Mouse (Mus musculus): ENCODE measurements around the gene Prmt3. TPM values are rescaled to one million over a fixed set of nuclear protein-coding genes. Genes with fewer than 3 reads are reported as not detected.

The Prmt3 gene
- total and polyA plus RNA-seq, 3 experiments: 62.5 to 73.9 (median 63.7) TPM

DNA sequence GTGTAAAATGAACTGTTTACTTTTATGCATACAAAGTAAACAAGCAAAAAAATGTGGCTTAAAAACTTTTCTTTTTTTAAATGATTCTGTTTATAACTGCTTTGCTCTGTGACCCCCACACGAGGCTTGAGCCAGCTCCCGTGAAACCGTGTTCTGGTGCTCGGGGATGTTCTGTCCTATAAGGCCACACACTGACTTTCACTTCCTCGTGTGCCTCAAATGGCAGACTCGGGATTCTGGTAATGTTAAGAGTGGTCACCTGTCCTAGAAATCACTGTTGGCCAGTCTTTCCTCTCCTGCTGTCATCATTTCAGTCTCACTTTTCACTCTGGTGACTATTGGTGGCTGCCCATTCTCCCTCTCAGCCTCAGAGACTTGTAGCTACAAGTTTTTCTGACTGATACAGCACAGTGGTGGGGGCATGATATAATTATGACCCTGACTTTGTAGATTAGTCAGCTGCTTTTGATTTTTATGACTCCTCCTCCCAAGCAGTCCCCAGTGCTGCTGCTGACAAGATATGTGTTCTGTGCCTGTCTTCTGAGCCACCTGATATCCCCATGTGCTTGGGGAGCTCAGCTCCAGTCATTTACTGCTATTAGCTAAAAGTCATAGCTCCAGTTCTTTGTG, 65.3 kb downstream of the Prmt3 start:
- peak; percentile 44 for DNase-seq (ENCODE audit: low read depth, low spot score)
- no peak overlapping the region for H3K9ac ChIP-seq (ENCODE audit: control insufficient read depth, low read depth, low read length, poor library complexity, severe bottlenecking)
- no peak overlapping the region for H3K4me3 ChIP-seq (ENCODE audit: control insufficient read depth in 1 of 2, insufficient read depth in 1 of 2, low read depth in 2 of 2, low read length in 2 of 2)
- TF ChIP-seq ZKSCAN1 (IDR thresholded peaks at IDR 0.05; ENCODE audit: low read depth, low read length) (no peak), TCF12 (IDR thresholded peaks at IDR 0.05; ENCODE audit: low read depth, low read length) (0 out of 2 replicates have a peak, but pooled peaks have one; percentile 22), EP300 (IDR thresholded peaks at IDR 0.05; ENCODE audit: low read depth in 1 of 2, low read length in 2 of 2) (peak in 1 of 2 experiments; percentile 26; a peak in 1 of 4 replicates)
- H3K27ac ChIP-seq (ENCODE audit: control insufficient read depth, low read depth, low read length): peak overlapping the region; percentile 11; the same call in 1 of the 2 replicates
- no peaks in the 10 kb centered on the region for H3K27me3 ChIP-seq (ENCODE audit: control insufficient read depth in 1 of 2, insufficient read depth in 2 of 2, low read length in 2 of 2)
- no peaks in the 10 kb centered on the region for H3K9me3 ChIP-seq (replicated peaks; ENCODE audit: insufficient read depth, low read length)
- peaks cover 17 to 20% of the 10 kb centered on the region in 2 experiments for H3K36me3 ChIP-seq (ENCODE audit: control insufficient read depth in 1 of 2, insufficient read depth in 2 of 2, low read length in 2 of 2)
- peaks cover 11 to 15% of the 10 kb centered on the region in 2 experiments for H3K4me1 ChIP-seq (ENCODE audit: control insufficient read depth in 1 of 2, insufficient read depth in 2 of 2, low read length in 2 of 2)
- no peaks in the 10 kb centered on the region for H3K79me2 ChIP-seq (ENCODE audit: control insufficient read depth, insufficient read depth, low read length, poor library complexity)

DNA sequence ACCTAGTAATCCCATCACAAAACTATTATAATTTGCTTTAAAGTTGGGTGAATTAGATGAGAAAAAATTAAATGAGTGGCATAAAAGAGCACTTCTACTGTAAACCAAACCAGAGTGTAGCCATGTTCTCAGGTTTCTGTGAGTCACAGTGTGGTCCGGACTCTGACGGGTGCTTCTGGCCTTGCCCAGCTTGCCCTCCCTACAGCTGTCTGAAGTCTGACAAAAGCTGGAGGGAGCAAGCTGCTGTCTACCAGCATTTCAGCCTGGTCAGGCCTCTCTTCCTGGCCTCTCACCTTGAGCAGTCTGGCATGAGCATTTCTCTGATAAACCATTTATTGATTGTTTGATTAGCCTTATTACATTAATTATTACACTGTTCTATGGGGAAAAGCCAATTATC, 69.8 kb downstream of the Prmt3 start:
- TF ChIP-seq RCOR1 (IDR thresholded peaks at IDR 0.05; ENCODE audit: low read depth, low read length): no peak
- TF ChIP-seq HCFC1 (IDR thresholded peaks at IDR 0.05; ENCODE audit: low read depth, low read length): no peak
- no peak for TF ChIP-seq CTCF (IDR thresholded peaks at IDR 0.05 in 2 of 3, conservative IDR thresholded peaks at IDR 0.05 in 1 of 3; ENCODE audit: control insufficient read depth in 1 of 3, insufficient read depth in 1 of 3, low read depth in 2 of 3, low read length in 3 of 3, poor library complexity in 1 of 3, severe bottlenecking in 1 of 3)
- no peak for TF ChIP-seq MAFK (IDR thresholded peaks at IDR 0.05; ENCODE audit: borderline replicate concordance, low read depth, low read length)
- TF ChIP-seq BHLHE40 (IDR thresholded peaks at IDR 0.05; ENCODE audit: borderline replicate concordance, low read depth, low read length): no peak
- no peak for TF ChIP-seq SMC3 (IDR thresholded peaks at IDR 0.05; ENCODE audit: low read depth, low read length)
- TF ChIP-seq ZNF384 (IDR thresholded peaks at IDR 0.05; ENCODE audit: low read depth, low read length): no peak
- no peak for TF ChIP-seq POLR2A (IDR thresholded peaks at IDR 0.05; ENCODE audit: control insufficient read depth in 1 of 2, insufficient read depth in 1 of 2, low read depth in 1 of 2, low read length in 2 of 2, poor library complexity in 1 of 2)
- TF ChIP-seq SIN3A (IDR thresholded peaks at IDR 0.05; ENCODE audit: low read length): no peak
- no peak for TF ChIP-seq ZC3H11A (IDR thresholded peaks at IDR 0.05; ENCODE audit: low read depth, low read length)
- TF ChIP-seq USF2 (IDR thresholded peaks at IDR 0.05; ENCODE audit: borderline replicate concordance in 1 of 2, insufficient read depth in 1 of 2, low read depth in 1 of 2, low read length in 2 of 2): no peak
- no peak for TF ChIP-seq KAT2A (conservative IDR thresholded peaks at IDR 0.05; ENCODE audit: low read depth, low read length)
- no peak for TF ChIP-seq TBP (IDR thresholded peaks at IDR 0.05; ENCODE audit: low read depth, low read length)
- TF ChIP-seq NELFE (IDR thresholded peaks at IDR 0.05; ENCODE audit: low read depth, low read length): no peak
- H3K9me3 ChIP-seq (replicated peaks; ENCODE audit: insufficient read depth, low read length): no peaks in the 10 kb centered on the region
- H3K4me1 ChIP-seq (ENCODE audit: control insufficient read depth in 1 of 2, insufficient read depth in 2 of 2, low read length in 2 of 2): peaks cover 8 to 10% of the 10 kb centered on the region in 2 experiments
- H3K4me3 ChIP-seq (ENCODE audit: control insufficient read depth in 1 of 2, insufficient read depth in 1 of 2, low read depth in 2 of 2, low read length in 2 of 2): no peak overlapping the region
- no peaks in the 10 kb centered on the region for H3K79me2 ChIP-seq (ENCODE audit: control insufficient read depth, insufficient read depth, low read length, poor library complexity)
- no peak overlapping the region for H3K9ac ChIP-seq (ENCODE audit: control insufficient read depth, low read depth, low read length, poor library complexity, severe bottlenecking)
- DNase-seq (ENCODE audit: low read depth, low spot score): no peak
- H3K27me3 ChIP-seq (ENCODE audit: control insufficient read depth in 1 of 2, insufficient read depth in 2 of 2, low read length in 2 of 2): no peaks in the 10 kb centered on the region
- H3K36me3 ChIP-seq (ENCODE audit: control insufficient read depth in 1 of 2, insufficient read depth in 2 of 2, low read length in 2 of 2): peaks cover 17 to 25% of the 10 kb centered on the region in 2 experiments
- no peak overlapping the region for H3K27ac ChIP-seq (ENCODE audit: control insufficient read depth, low read depth, low read length)
